8 mouse cellular contexts compared by ENCODE assay signal in genomic region chr17:94834446-94835117, GRCm38 (mm10).
A peak's percentile ranks its signal among the peaks of the same experiment; 100 is the strongest.
DNase-seq lines count a peak whose midpoint lies in the region; ATAC-seq and TF ChIP-seq lines count a peak whose summit lies in the region.

No protein-coding gene starts in this region.

- H3K4me1 ChIP-seq in ES-E14 (ENCODE audit: control insufficient read depth in 2 of 2, insufficient read depth in 2 of 2, low read length in 2 of 2, poor library complexity in 1 of 2) = no peaks in the 10 kb centered on the region
- H3K4me1 ChIP-seq in forebrain, embryonic 15.5 days = peaks cover 14% of the 10 kb centered on the region
- H3K4me1 ChIP-seq in lung, adult 2 months (ENCODE audit: control insufficient read depth, insufficient read depth, low read length) = peaks cover 2% of the 10 kb centered on the region; the same call in 1 of the 2 replicates

- intact Hi-C loops in heart, postnatal 25 days (cut with DNase I) = no loop called here

- peak overlapping the region; percentile 82 for H3K9ac ChIP-seq in ES-E14 (ENCODE audit: insufficient read depth, low read depth, low read length, poor library complexity, severe bottlenecking)
- H3K9ac ChIP-seq in forebrain, embryonic 15.5 days (replicated peaks) = peak overlapping the region; percentile 61

- H3K27ac ChIP-seq in ES-E14 (ENCODE audit: insufficient read depth, low read depth, low read length, poor library complexity, severe bottlenecking) = peak overlapping the region; percentile 73
- H3K27ac ChIP-seq in forebrain, embryonic 15.5 days (replicated peaks) = peak overlapping the region; percentile 88

- H3K4me3 ChIP-seq in ES-E14 (ENCODE audit: insufficient read depth in 1 of 2, low read depth in 1 of 2, low read length in 2 of 2, poor library complexity in 1 of 2, severe bottlenecking in 1 of 2) = peak overlapping the region; percentile 84 to 87
- peak overlapping the region; percentile 69 for H3K4me3 ChIP-seq in forebrain, embryonic 15.5 days
- H3K4me3 ChIP-seq in lung, adult 2 months (replicated peaks; ENCODE audit: extremely low read depth, low read depth, low read length) = peak overlapping the region; percentile 84

- in situ Hi-C loops in ES-E14 (cut with MboI; ENCODE audit: low sequenced_read_pairs in 2 of 2, unreplicated experiment in 2 of 2) = no loop called here

- 1% methylated on average over 20 of the region's 20 CpGs for WGBS in forebrain, embryonic 15.5 days
- 1% methylated on average over 20 of the region's 20 CpGs for WGBS in lung, adult 2 months

- no peak for TF ChIP-seq CTCF in lung, adult 2 months (IDR thresholded peaks at IDR 0.05; ENCODE audit: insufficient read depth, low read length)

- peak; percentile 99 for ATAC-seq in forebrain, embryonic 15.5 days (replicated peaks)
- ATAC-seq in neutrophil, adult 5-6 weeks (ENCODE audit: extremely low read depth, insufficient number of reproducible peaks, low FRiP score, poor library complexity, severe bottlenecking) = peak; percentile 78

- H3K36me3 ChIP-seq in ES-E14 (ENCODE audit: control insufficient read depth, insufficient read depth, low read length, poor library complexity, severe bottlenecking) = no peaks in the 10 kb centered on the region
- peaks cover 6% of the 10 kb centered on the region; the same call in 1 of the 2 replicates for H3K36me3 ChIP-seq in forebrain, embryonic 15.5 days

- H3K4me2 ChIP-seq in forebrain, embryonic 15.5 days (replicated peaks) = peak overlapping the region; percentile 68

- TF ChIP-seq POLR2A in lung, adult 2 months (IDR thresholded peaks at IDR 0.05; ENCODE audit: borderline replicate concordance, extremely low read depth, low read depth, low read length) = peak; percentile 58; the same call in 1 of the 2 replicates

- no peaks in the 10 kb centered on the region for H3K27me3 ChIP-seq in forebrain, embryonic 15.5 days

- H3K9me3 ChIP-seq in ES-E14 (ENCODE audit: control insufficient read depth, insufficient read depth, low read depth, low read length) = no peaks in the 10 kb centered on the region
- H3K9me3 ChIP-seq in forebrain, embryonic 15.5 days = 0 out of 2 replicates have a peak, but pooled peaks cover 4% of the 10 kb centered on the region

- peak; percentile 67 for DNase-seq in ES-E14 (ENCODE audit: low read depth, low spot score)
- DNase-seq in cerebellum, adult 11-12 months = peak; percentile 82
- DNase-seq in heart, postnatal 25 days (ENCODE audit: low spot score) = peak; percentile 71
- DNase-seq in layer of hippocampus, adult 18-20 months (ENCODE audit: low spot score in 2 of 2) = peak; percentile 72 to 90
- DNase-seq in lung, adult 2 months = peak; percentile 77
- DNase-seq in thymus, adult 18-20 months = peak; percentile 69 to 78

TF ChIP-seq in ES-E14, 5 proteins besides CTCF, POLR2A, EP300 and RAD21:
- TF ChIP-seq CHD2 (IDR thresholded peaks at IDR 0.05; ENCODE audit: low read depth, low read length) = no peak
- TF ChIP-seq MAFK (IDR thresholded peaks at IDR 0.05; ENCODE audit: insufficient read depth, low read depth, low read length) = no peak
- no peak for TF ChIP-seq ZC3H11A (IDR thresholded peaks at IDR 0.05; ENCODE audit: borderline replicate concordance, low read depth, low read length)
- no peak for TF ChIP-seq ZNF384 (IDR thresholded peaks at IDR 0.05; ENCODE audit: low read depth, low read length)
- no peak for TF ChIP-seq HCFC1 (IDR thresholded peaks at IDR 0.05; ENCODE audit: borderline replicate concordance, insufficient read depth, low read length)

Comparison
In these comparisons a context has a peak if more than half of its experiments do, and no peak if none do; other contexts are left out.
1. Peak in every context shown above with its lines: DNase-seq, ATAC-seq, H3K4me3 ChIP-seq and H3K27ac ChIP-seq.